Mouse (Mus musculus): ENCODE data around the gene Tent4b. TPM values are rescaled to one million over a fixed set of nuclear protein-coding genes. Genes with fewer than 3 reads are reported as not detected.
A peak's percentile ranks its signal among the peaks of the same experiment; 100 is the strongest.

Tent4b gene
- polyA plus RNA-seq, 1 experiment from 2014 or later: 14.0 TPM

DNA sequence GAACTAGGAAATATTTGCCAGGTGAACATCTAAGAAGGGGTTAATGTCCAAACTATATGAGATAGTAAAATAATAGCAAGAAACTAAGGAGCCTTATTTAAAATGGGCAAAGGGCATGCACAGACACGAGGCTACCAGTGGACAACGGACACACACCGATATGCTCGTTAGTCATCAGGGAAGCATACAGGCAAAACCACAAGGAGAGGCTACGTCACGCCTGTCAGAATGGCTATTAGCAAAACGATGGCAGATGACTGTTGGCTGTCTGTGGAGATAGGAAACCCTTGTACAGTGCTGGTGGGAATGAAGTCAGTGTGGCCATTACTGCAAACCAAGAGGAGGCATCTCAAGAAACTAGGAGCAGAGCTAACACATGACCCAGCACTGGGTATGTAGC lies 81.9 kb downstream of the Tent4b start:
- no peak overlapping the region for H3K4me2 ChIP-seq (replicated peaks; ENCODE audit: low read depth, low read length)
- H3K27ac ChIP-seq (ENCODE audit: low read depth, low read length): no peak overlapping the region
- no peaks in the 10 kb centered on the region for H3K4me1 ChIP-seq (ENCODE audit: control insufficient read depth, insufficient read depth, low read length)
- no peak overlapping the region for H3K4me3 ChIP-seq (ENCODE audit: low read length)
- no peaks in the 10 kb centered on the region for H3K27me3 ChIP-seq (ENCODE audit: control insufficient read depth, insufficient read depth, low read length)
- H3K9me3 ChIP-seq (ENCODE audit: control insufficient read depth, low read length): no peaks in the 10 kb centered on the region
- ATAC-seq (ENCODE audit: low FRiP score, low TSS enrichment): no peak
- no peak overlapping the region for H3K9ac ChIP-seq (ENCODE audit: low read depth, low read length)
- H3K36me3 ChIP-seq (ENCODE audit: control insufficient read depth, insufficient read depth, low read length): no peaks in the 10 kb centered on the region
- 78% methylated on average over 7 of the region's 7 CpGs for WGBS

DNA sequence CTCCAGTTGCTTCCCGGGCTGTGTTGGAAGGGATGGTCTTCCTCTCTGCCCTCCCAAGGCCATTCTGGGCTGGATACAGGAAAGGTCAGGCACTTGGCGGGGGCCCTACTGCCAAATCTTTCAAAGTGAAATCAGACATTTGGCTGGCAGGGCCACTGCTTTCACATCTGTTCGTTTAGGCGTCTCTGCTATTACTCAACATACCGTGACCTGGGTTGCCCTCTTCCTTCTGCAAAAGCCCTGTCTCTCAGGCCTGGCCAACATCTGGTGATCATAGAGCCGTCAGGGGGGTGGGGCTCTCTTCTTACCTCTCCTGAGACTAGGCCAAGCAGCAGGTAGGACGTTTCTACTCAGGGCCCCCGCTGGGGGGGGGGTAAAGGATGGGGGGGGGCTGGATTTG lies 83.7 kb downstream of the Tent4b start:
- 26% methylated on average over 8 of the region's 8 CpGs for WGBS
- H3K27me3 ChIP-seq (ENCODE audit: control insufficient read depth, insufficient read depth, low read length): no peaks in the 10 kb centered on the region
- H3K9ac ChIP-seq (ENCODE audit: low read depth, low read length): no peak overlapping the region
- H3K4me3 ChIP-seq (ENCODE audit: low read length): no peak overlapping the region
- H3K4me2 ChIP-seq (replicated peaks; ENCODE audit: low read depth, low read length): no peak overlapping the region
- H3K36me3 ChIP-seq (ENCODE audit: control insufficient read depth, insufficient read depth, low read length): no peaks in the 10 kb centered on the region
- no peaks in the 10 kb centered on the region for H3K9me3 ChIP-seq (ENCODE audit: control insufficient read depth, low read length)
- no peak overlapping the region for H3K27ac ChIP-seq (ENCODE audit: low read depth, low read length)
- H3K4me1 ChIP-seq (ENCODE audit: control insufficient read depth, insufficient read depth, low read length): no peaks in the 10 kb centered on the region
- no peak for ATAC-seq (ENCODE audit: low FRiP score, low TSS enrichment)

DNA sequence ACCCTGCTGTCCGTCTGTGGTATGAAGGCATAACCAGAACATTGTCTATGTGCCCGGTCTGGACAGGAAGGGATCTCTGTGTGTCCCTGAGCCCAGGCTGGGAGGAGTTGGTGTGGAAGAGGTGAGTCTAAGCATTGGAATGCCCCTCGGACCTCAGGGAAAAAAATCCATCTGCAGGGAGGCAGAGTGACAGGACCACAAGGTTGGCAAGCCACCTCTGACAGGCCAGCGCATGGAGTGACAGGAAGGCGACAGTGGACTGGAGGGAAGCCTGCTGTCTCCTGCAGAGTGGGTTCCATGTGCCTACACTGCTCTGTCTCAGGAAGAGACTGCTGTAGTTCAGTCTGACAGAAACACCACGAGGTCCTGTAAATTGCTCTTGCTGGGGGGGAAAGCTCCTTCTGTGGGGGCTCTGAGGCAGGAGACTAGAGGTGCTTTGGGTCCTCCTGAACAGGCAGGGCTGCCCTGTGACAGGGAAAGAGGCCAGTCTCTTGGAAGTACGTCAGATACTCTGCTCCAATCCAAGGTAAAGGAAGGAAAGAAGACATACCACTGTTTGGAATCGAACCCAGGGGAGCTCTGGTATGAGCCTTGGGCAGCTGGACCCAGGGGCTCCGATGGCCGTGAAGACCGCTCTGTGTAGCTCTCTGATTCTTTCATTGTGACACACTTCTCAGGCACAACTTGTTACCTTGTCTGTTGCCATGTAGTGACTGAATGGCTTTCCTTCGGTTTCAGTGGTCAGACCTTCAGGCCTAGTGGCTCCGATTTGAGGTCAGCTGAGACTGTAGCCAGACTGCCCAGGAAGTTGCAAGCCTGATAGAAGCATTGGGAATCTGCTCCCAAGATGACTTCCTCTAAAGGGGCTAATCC lies 84.5 kb downstream of the Tent4b start:
- no peak overlapping the region for H3K4me3 ChIP-seq (ENCODE audit: low read length)
- H3K27ac ChIP-seq (ENCODE audit: low read depth, low read length): no peak overlapping the region
- no peak overlapping the region for H3K4me2 ChIP-seq (replicated peaks; ENCODE audit: low read depth, low read length)
- no peaks in the 10 kb centered on the region for H3K4me1 ChIP-seq (ENCODE audit: control insufficient read depth, insufficient read depth, low read length)
- ATAC-seq (ENCODE audit: low FRiP score, low TSS enrichment): no peak
- no peaks in the 10 kb centered on the region for H3K27me3 ChIP-seq (ENCODE audit: control insufficient read depth, insufficient read depth, low read length)
- H3K9me3 ChIP-seq (ENCODE audit: control insufficient read depth, low read length): no peaks in the 10 kb centered on the region
- 88% methylated on average over 13 of the region's 13 CpGs for WGBS
- H3K9ac ChIP-seq (ENCODE audit: low read depth, low read length): no peak overlapping the region
- H3K36me3 ChIP-seq (ENCODE audit: control insufficient read depth, insufficient read depth, low read length): no peaks in the 10 kb centered on the region

DNA sequence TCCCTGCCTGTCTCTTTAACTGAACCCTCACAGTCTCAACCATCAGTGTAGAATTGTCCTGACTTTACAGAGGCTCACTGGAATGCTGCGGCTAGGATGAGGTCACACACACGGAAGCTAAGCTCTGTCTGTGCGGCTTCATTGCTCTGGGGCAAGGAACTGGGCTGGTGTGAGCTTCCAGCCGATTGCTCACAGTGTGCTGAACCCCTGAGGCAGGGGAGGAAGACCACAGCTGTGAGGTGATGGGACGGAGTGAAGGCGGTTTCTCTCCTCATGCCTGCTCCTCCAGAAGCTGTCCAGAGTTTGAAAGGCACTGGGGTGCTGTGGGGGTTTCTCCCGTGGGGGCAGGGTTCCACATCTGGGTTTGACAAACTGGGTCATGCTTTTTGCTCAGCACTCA lies 85.7 kb downstream of the Tent4b start:
- H3K36me3 ChIP-seq (ENCODE audit: control insufficient read depth, insufficient read depth, low read length): no peaks in the 10 kb centered on the region
- no peak overlapping the region for H3K27ac ChIP-seq (ENCODE audit: low read depth, low read length)
- 48% methylated on average over 7 of the region's 7 CpGs for WGBS
- H3K9ac ChIP-seq (ENCODE audit: low read depth, low read length): no peak overlapping the region
- H3K9me3 ChIP-seq (ENCODE audit: control insufficient read depth, low read length): no peaks in the 10 kb centered on the region
- H3K4me3 ChIP-seq (ENCODE audit: low read length): no peak overlapping the region
- ATAC-seq (ENCODE audit: low FRiP score, low TSS enrichment): no peak
- H3K4me2 ChIP-seq (replicated peaks; ENCODE audit: low read depth, low read length): no peak overlapping the region
- no peaks in the 10 kb centered on the region for H3K4me1 ChIP-seq (ENCODE audit: control insufficient read depth, insufficient read depth, low read length)
- H3K27me3 ChIP-seq (ENCODE audit: control insufficient read depth, insufficient read depth, low read length): no peaks in the 10 kb centered on the region

DNA sequence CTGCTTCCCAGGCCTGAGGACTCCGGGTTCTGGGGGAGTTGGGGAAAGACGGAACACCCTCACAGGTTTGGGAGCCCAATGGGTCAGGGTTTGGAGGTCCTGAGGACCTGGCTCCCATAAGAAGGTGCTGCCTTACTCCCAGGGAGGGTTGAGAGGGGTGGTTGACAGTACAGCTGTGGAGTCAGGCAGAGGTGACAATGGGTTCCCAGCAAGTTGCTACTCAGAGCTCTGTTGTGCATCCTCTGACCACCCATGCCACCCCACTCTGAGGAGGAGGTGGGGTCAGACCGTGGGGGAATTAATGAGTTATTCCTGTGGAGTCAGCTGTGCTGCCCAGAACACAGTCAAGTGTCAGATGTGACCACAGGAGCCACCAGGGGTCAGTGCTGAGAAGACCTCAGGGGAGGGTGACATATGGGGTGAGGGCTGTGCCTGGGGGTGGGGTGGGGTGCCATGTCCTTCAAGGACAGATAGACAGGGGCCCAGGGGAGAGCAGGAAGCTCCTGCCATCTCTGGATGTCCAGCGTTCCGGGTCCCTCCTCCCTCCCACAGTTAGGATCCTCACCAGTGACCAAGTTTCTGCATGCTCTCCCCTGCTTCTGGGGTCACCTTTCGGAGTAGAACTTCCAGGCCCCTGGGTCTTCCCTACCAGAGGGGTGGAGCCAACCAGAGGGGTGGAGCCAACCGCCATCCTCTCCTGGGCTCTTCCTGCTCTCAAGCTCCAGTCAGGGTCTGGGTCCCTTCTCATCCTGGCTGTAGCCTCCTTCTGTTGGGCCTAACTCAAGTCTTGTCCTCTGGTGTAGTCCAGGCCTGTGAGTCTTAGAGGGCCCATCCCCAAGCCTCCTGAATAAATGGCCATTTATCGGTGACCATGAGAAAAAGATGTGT lies 86.7 kb downstream of the Tent4b start:
- Histone ChIP-seq H3K27ac (ENCODE audit: low read depth, low read length) (no peak overlapping the region), H3K4me3 (ENCODE audit: low read length) (no peak overlapping the region), H3K4me2 (replicated peaks; ENCODE audit: low read depth, low read length) (no peak overlapping the region), H3K27me3 (ENCODE audit: control insufficient read depth, insufficient read depth, low read length) (no peaks in the 10 kb centered on the region), H3K36me3 (ENCODE audit: control insufficient read depth, insufficient read depth, low read length) (no peaks in the 10 kb centered on the region), H3K9me3 (ENCODE audit: control insufficient read depth, low read length) (no peaks in the 10 kb centered on the region), H3K9ac (ENCODE audit: low read depth, low read length) (no peak overlapping the region), H3K4me1 (ENCODE audit: control insufficient read depth, insufficient read depth, low read length) (no peaks in the 10 kb centered on the region)
- WGBS: 83% methylated on average over 8 of the region's 8 CpGs
- no peak for ATAC-seq (ENCODE audit: low FRiP score, low TSS enrichment)

DNA sequence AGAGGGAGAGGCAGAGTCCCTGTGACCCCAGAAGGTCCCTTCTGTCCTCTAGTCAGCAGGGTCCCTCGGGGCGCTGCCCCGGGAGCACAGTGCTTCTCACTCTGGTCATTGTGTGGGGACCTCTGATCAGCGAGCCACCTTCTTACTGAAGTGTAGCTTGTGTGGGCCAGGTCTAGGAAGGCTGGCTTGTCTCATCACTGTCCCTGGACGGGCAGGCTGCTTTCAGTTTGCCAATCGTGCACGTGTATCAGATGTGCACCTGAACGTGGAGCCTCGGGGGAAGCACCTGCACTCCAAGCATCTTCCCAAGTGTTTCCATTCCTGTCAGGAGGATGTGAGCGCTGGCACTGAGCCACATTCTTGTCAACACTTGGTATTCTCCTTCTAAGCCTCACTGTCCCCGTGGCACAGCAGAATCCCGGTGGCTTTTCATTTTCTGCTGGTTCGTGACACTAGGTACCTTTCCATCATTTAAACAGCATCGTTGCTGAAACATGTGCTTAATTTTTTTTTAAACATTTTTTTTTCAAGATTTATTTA lies 87.5 kb downstream of the Tent4b start:
- Histone ChIP-seq H3K9me3 (ENCODE audit: control insufficient read depth, low read length) (no peaks in the 10 kb centered on the region), H3K4me1 (ENCODE audit: control insufficient read depth, insufficient read depth, low read length) (no peaks in the 10 kb centered on the region), H3K9ac (ENCODE audit: low read depth, low read length) (no peak overlapping the region), H3K27me3 (ENCODE audit: control insufficient read depth, insufficient read depth, low read length) (no peaks in the 10 kb centered on the region), H3K27ac (ENCODE audit: low read depth, low read length) (no peak overlapping the region), H3K4me2 (replicated peaks; ENCODE audit: low read depth, low read length) (no peak overlapping the region), H3K36me3 (ENCODE audit: control insufficient read depth, insufficient read depth, low read length) (no peaks in the 10 kb centered on the region), H3K4me3 (ENCODE audit: low read length) (no peak overlapping the region)
- no peak for ATAC-seq (ENCODE audit: low FRiP score, low TSS enrichment)
- WGBS: 90% methylated on average over 14 of the region's 14 CpGs

DNA sequence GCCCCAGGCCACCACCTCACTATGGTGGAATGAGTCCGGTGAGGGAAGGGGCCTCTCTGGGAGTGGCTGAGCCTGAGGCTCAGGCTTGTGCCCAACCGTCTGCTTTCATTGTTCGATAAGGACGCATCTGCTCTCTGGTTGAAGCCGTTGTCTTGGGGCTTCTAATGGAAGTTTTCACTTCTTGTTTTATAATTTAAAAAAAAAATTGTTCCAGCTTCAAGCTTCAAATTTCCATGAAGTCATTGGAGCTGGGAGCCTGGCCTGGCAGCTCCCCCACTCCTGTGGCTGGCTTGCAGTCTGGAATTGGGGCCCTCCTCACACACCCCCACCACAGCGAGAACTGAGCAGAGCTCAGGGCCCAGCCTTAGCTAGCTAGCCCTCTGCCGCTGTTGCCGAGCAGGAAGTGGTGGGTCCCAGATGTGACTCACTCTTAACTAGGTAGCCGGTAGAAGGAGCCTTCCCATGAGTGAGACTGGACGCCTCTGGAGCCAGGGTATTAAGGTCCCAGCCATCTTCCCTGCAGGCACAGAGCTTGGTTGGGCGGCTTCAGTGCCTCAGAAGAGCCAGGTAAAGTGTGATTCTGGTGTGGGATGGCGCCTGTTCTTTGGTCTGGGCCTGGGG lies 89.7 kb downstream of the Tent4b start:
- 0 out of 2 replicates have a peak, but pooled peaks have one; percentile 29 for ATAC-seq (ENCODE audit: low FRiP score, low TSS enrichment)
- H3K9ac ChIP-seq (ENCODE audit: low read depth, low read length): no peak overlapping the region
- 63% methylated on average over 12 of the region's 12 CpGs for WGBS

DNA sequence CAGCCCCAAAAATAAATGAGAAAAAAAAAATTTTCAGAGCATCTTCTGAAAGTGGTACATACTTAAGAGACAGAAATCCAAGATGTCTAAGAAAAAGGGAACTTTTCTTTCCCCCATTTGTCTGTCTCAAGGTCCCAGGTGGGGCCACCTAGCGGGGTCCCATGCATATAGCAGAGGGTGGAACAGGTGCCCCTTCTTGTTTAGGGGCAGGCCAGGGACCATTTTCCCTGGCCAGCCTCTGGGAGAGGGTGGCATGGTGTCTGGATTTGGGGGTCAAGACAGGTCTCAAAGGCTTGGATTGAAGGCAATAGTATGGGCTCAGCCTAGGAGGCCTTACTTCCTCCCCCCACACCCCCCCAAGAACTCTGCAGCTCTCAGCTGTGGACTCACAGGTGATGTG lies 90.9 kb downstream of the Tent4b start:
- Histone ChIP-seq H3K9me3 (ENCODE audit: control insufficient read depth, low read length) (no peaks in the 10 kb centered on the region), H3K27ac (ENCODE audit: low read depth, low read length) (no peak overlapping the region), H3K27me3 (ENCODE audit: control insufficient read depth, insufficient read depth, low read length) (no peaks in the 10 kb centered on the region), H3K4me1 (ENCODE audit: control insufficient read depth, insufficient read depth, low read length) (no peaks in the 10 kb centered on the region), H3K36me3 (ENCODE audit: control insufficient read depth, insufficient read depth, low read length) (no peaks in the 10 kb centered on the region), H3K9ac (ENCODE audit: low read depth, low read length) (no peak overlapping the region), H3K4me3 (ENCODE audit: low read length) (no peak overlapping the region), H3K4me2 (replicated peaks; ENCODE audit: low read depth, low read length) (no peak overlapping the region)
- ATAC-seq (ENCODE audit: low FRiP score, low TSS enrichment): no peak
- 81% methylated on average over 1 of the region's 1 CpGs for WGBS

More for the DNA sequence above, 89.7 kb downstream of the Tent4b start:
- Histone ChIP-seq H3K36me3 (ENCODE audit: control insufficient read depth, insufficient read depth, low read length) (no peaks in the 10 kb centered on the region), H3K4me3 (ENCODE audit: low read length) (no peak overlapping the region), H3K4me2 (replicated peaks; ENCODE audit: low read depth, low read length) (no peak overlapping the region), H3K4me1 (ENCODE audit: control insufficient read depth, insufficient read depth, low read length) (no peaks in the 10 kb centered on the region), H3K9me3 (ENCODE audit: control insufficient read depth, low read length) (no peaks in the 10 kb centered on the region), H3K27me3 (ENCODE audit: control insufficient read depth, insufficient read depth, low read length) (no peaks in the 10 kb centered on the region), H3K27ac (ENCODE audit: low read depth, low read length) (no peak overlapping the region)

Data from kidney, embryonic 14.5 days (tissue).